Comparison of ENCODE assay signal across 14 mouse cellular contexts in genomic region chr9:23919191-23919904, GRCm38 (mm10).
DNase-seq lines count a peak whose midpoint lies in the region; ATAC-seq and TF ChIP-seq lines count a peak whose summit lies in the region.
"Had no signal": no experiment of that assay in that cellular context is flagged by ENCODE, and none has a peak within 500 bp of the region (broad histone marks: within the 10 kb centered on the region; RNA-seq: fewer than 3 reads in every experiment).

No protein-coding gene starts in this region.

- intact Hi-C loops in left cerebral cortex, adult 2 months (cut with DNase I): no loop called here
- intact Hi-C loops in left cerebral cortex, postnatal 36 days (cut with DNase I): no loop called here
- intact Hi-C loops in heart, postnatal 36 days (cut with DNase I): no loop called here

- no peak overlapping the region for H3K9ac ChIP-seq in forebrain, embryonic 16.5 days (replicated peaks; ENCODE audit: low read depth, low read length)
- no peak overlapping the region for H3K9ac ChIP-seq in midbrain, embryonic 15.5 days
- no peak overlapping the region for H3K9ac ChIP-seq in intestine, embryonic 16.5 days (ENCODE audit: low read depth, low read length)
- H3K9ac ChIP-seq: intestine, embryonic 15.5 days had no signal

- no peak overlapping the region for H3K4me2 ChIP-seq in forebrain, embryonic 16.5 days (ENCODE audit: low read length)
- no peak overlapping the region for H3K4me2 ChIP-seq in midbrain, embryonic 15.5 days
- H3K4me2 ChIP-seq in intestine, embryonic 16.5 days (ENCODE audit: low read depth, low read length): no peak overlapping the region
- H3K4me2 ChIP-seq: intestine, embryonic 15.5 days had no signal

- H3K4me1 ChIP-seq in forebrain, embryonic 16.5 days (replicated peaks; ENCODE audit: control insufficient read depth, insufficient read depth, low read length): 0 out of 2 replicates have a peak, but pooled peaks cover 2% of the 10 kb centered on the region
- H3K4me1 ChIP-seq in midbrain, embryonic 15.5 days: no peaks in the 10 kb centered on the region
- no peaks in the 10 kb centered on the region for H3K4me1 ChIP-seq in intestine, embryonic 16.5 days (ENCODE audit: control insufficient read depth, insufficient read depth, low read length)
- H3K4me1 ChIP-seq: intestine, embryonic 15.5 days had no signal

- DNase-seq in embryo, embryonic 10.5 days (ENCODE audit: low spot score): peak; percentile 1
- DNase-seq in embryo, embryonic 10 days (ENCODE audit: low spot score): no peak
- no peak for DNase-seq in left cerebral cortex, adult 2 months (ENCODE audit: extremely low spot score in 1 of 2, low spot score in 2 of 2)
- DNase-seq in left cerebral cortex, postnatal 36 days (ENCODE audit: low spot score in 2 of 2): no peak
- no peak for DNase-seq in heart, postnatal 36 days
- DNase-seq: adrenal gland, adult 8-10 months; gastrocnemius, postnatal 25 days; lung, adult 2 months; thymus, adult 18-20 months had no signal

- H3K36me3 ChIP-seq in forebrain, embryonic 16.5 days (ENCODE audit: control insufficient read depth, insufficient read depth): no peaks in the 10 kb centered on the region
- H3K36me3 ChIP-seq in midbrain, embryonic 15.5 days (replicated peaks): no peaks in the 10 kb centered on the region
- no peaks in the 10 kb centered on the region for H3K36me3 ChIP-seq in intestine, embryonic 16.5 days (ENCODE audit: control insufficient read depth, insufficient read depth, low read length)
- H3K36me3 ChIP-seq: intestine, embryonic 15.5 days had no signal

- peak; percentile 86 for ATAC-seq in forebrain, embryonic 16.5 days
- peak; percentile 88 for ATAC-seq in midbrain, embryonic 15.5 days (replicated peaks)
- ATAC-seq in intestine, embryonic 16.5 days: no peak
- ATAC-seq: intestine, embryonic 15.5 days had no signal

- TF ChIP-seq CTCF in left cerebral cortex, adult 2 months (IDR thresholded peaks at IDR 0.05): no peak

- peak overlapping the region; percentile 1; the same call in 1 of the 2 replicates for H3K27ac ChIP-seq in left cerebral cortex, adult 2 months
- peak overlapping the region; percentile 72 for H3K27ac ChIP-seq in forebrain, embryonic 16.5 days (ENCODE audit: low read length)
- H3K27ac ChIP-seq in midbrain, embryonic 15.5 days: no peak overlapping the region
- H3K27ac ChIP-seq in intestine, embryonic 16.5 days (ENCODE audit: low read length): no peak overlapping the region
- H3K27ac ChIP-seq: intestine, embryonic 15.5 days had no signal

- 51% methylated on average over 3 of the region's 3 CpGs for WGBS in forebrain, embryonic 16.5 days
- WGBS in midbrain, embryonic 15.5 days: 43% methylated on average over 3 of the region's 3 CpGs
- WGBS in intestine, embryonic 16.5 days: 80% methylated on average over 3 of the region's 3 CpGs

- H3K4me3 ChIP-seq in left cerebral cortex, adult 2 months: no peak overlapping the region
- no peak overlapping the region for H3K4me3 ChIP-seq in forebrain, embryonic 16.5 days (replicated peaks; ENCODE audit: low read length)
- no peak overlapping the region for H3K4me3 ChIP-seq in midbrain, embryonic 15.5 days
- no peak overlapping the region for H3K4me3 ChIP-seq in intestine, embryonic 16.5 days (ENCODE audit: low read length)
- H3K4me3 ChIP-seq: erythroblast, embryonic 14.5 days; intestine, embryonic 15.5 days had no signal

- no peaks in the 10 kb centered on the region for H3K27me3 ChIP-seq in forebrain, embryonic 16.5 days (replicated peaks; ENCODE audit: control insufficient read depth, insufficient read depth, low read length)
- no peaks in the 10 kb centered on the region for H3K27me3 ChIP-seq in midbrain, embryonic 15.5 days (replicated peaks)
- H3K27me3 ChIP-seq in intestine, embryonic 16.5 days (replicated peaks; ENCODE audit: control insufficient read depth, insufficient read depth, low read length): no peaks in the 10 kb centered on the region
- H3K27me3 ChIP-seq: intestine, embryonic 15.5 days had no signal

- H3K9me3 ChIP-seq in forebrain, embryonic 16.5 days (ENCODE audit: control insufficient read depth, low read length): no peaks in the 10 kb centered on the region
- no peaks in the 10 kb centered on the region for H3K9me3 ChIP-seq in midbrain, embryonic 15.5 days
- H3K9me3 ChIP-seq in intestine, embryonic 16.5 days (ENCODE audit: control insufficient read depth, low read length): no peaks in the 10 kb centered on the region
- H3K9me3 ChIP-seq: intestine, embryonic 15.5 days had no signal

Comparison
In these comparisons a context has a peak if more than half of its experiments do, and no peak if none do; other contexts are left out.
1. H3K27ac ChIP-seq: peak in left cerebral cortex, adult 2 months (single experiment) and forebrain, embryonic 16.5 days (single experiment); none in midbrain, embryonic 15.5 days (single experiment) and intestine, embryonic 16.5 days (single experiment).